Mouse (Mus musculus) urinary bladder, adult 2 months (tissue): ENCODE measurements around the gene Cdh1. TPM values are rescaled to one million over a fixed set of nuclear protein-coding genes. Genes with fewer than 3 reads are reported as not detected.
"Not testable (repeated sequence)": the region's sequence is repeated elsewhere in the genome, so short reads cannot be mapped to it uniquely, and the experiment has no call there.

ENCODE experiments used
- DNase-seq: peaks from one replicate; pipeline ENCODE4 v3.0.0; 2022; ENCODE audit warnings: low spot score
- polyA plus RNA-seq: library from polyadenylated mRNA; depleted of rRNA; stranded (reverse); fragments of >200 nt; gene quantifications from 2 replicates; pipeline ENCODE4 v1.2.3, GENCODE M21; 2012

The Cdh1 gene
- polyA plus RNA-seq, 1 experiment = 81.3 TPM

- no peak for DNase-seq
Observed at GRCm38 (mm10) chr8:106592458-106592857, 10.7 kb upstream of the Cdh1 start.

GRCm38 (mm10) chr8:106595623-106596022, 7.5 kb upstream of the Cdh1 start:
- DNase-seq = not testable (repeated sequence)

GRCm38 (mm10) chr8:106597067-106597466, 6.1 kb upstream of the Cdh1 start:
- no peak for DNase-seq

- no peak for DNase-seq
Observed at GRCm38 (mm10) chr8:106599265-106599979, 3.7 kb upstream of the Cdh1 start.

- no peak for DNase-seq
Observed at GRCm38 (mm10) chr8:106603933-106604332, 782 bp downstream of the Cdh1 start.

- no peak for DNase-seq
Observed at GRCm38 (mm10) chr8:106605657-106606056, 2.5 kb downstream of the Cdh1 start.

- no peak for DNase-seq
Observed at GRCm38 (mm10) chr8:106606121-106606520, 3.0 kb downstream of the Cdh1 start.

GRCm38 (mm10) chr8:106606601-106607145, 3.5 kb downstream of the Cdh1 start:
- no peak for DNase-seq

- DNase-seq = not testable (repeated sequence)
Observed at GRCm38 (mm10) chr8:106607783-106608182, 4.6 kb downstream of the Cdh1 start.

GRCm38 (mm10) chr8:106608425-106608824, 5.3 kb downstream of the Cdh1 start:
- DNase-seq = no peak

GRCm38 (mm10) chr8:106609076-106609903, 6.1 kb downstream of the Cdh1 start:
- no peak for DNase-seq

GRCm38 (mm10) chr8:106610958-106611640, 7.9 kb downstream of the Cdh1 start:
- no peak for DNase-seq

GRCm38 (mm10) chr8:106612047-106612446, 8.9 kb downstream of the Cdh1 start:
- DNase-seq = no peak

- no peak for DNase-seq
Observed at GRCm38 (mm10) chr8:106614704-106615103, 11.6 kb downstream of the Cdh1 start.

GRCm38 (mm10) chr8:106615661-106616299, 12.6 kb downstream of the Cdh1 start:
- no peak for DNase-seq

GRCm38 (mm10) chr8:106616679-106617078, 13.5 kb downstream of the Cdh1 start:
- DNase-seq = no peak

GRCm38 (mm10) chr8:106617196-106617595, 14.0 kb downstream of the Cdh1 start:
- DNase-seq = no peak

GRCm38 (mm10) chr8:106617865-106618264, 14.7 kb downstream of the Cdh1 start:
- no peak for DNase-seq

- no peak for DNase-seq
Observed at GRCm38 (mm10) chr8:106618324-106618723, 15.2 kb downstream of the Cdh1 start.

GRCm38 (mm10) chr8:106619549-106620245, 16.5 kb downstream of the Cdh1 start:
- no peak for DNase-seq

GRCm38 (mm10) chr8:106620488-106620887, 17.3 kb downstream of the Cdh1 start:
- no peak for DNase-seq
